Mouse (Mus musculus) bone marrow macrophage, adult 2 months (primary cell): Measurements from ENCODE around the gene Gm17490.

Experiments
- CTCF ChIP-seq: IDR thresholded peaks from 2 replicates; pipeline ENCODE4 v1.5.1; 2012; ENCODE audit warnings: low read depth, mild to moderate bottlenecking, low read length, moderate library complexity
- POLR2A ChIP-seq: IDR thresholded peaks from 2 replicates; pipeline ENCODE4 v1.6.1; 2012; ENCODE audit warnings: mild to moderate bottlenecking, low read depth, low read length, borderline replicate concordance

DNA sequence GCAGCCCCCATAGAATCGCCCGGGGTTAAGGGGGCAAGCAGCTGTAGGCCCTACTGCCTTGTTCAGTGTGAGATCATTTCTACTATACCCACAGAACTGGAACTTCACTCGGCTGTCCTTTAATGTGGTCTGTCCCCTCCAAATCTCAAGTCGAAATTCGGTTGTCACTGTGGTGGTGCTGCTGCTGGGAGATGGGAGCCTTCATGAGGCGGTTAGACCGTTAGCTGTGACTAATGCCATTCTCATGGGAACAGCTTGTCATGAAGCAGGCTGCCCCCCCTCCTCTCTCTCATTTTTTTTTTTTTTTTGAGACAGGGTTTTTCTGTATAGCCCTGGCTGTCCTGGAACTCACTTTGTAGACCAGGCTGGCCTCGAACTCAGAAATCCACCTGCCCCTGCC, 2.9 kb downstream of the Gm17490 start:
- TF ChIP-seq CTCF (no peak), POLR2A (no peak)
